Mouse (Mus musculus) C2C12 (cell line): ENCODE results near the gene Akap6.

Source experiments
- CTCF ChIP-seq: IDR thresholded peaks from one replicate; pipeline ENCODE4 v1.5.1; 2011; ENCODE audit not compliant: control insufficient read depth, insufficient read depth, insufficient read length
- FOSL1 ChIP-seq: IDR thresholded peaks from one replicate; pipeline ENCODE4 v1.8.0; 2011; ENCODE audit warnings: mild to moderate bottlenecking, low read length; ENCODE audit not compliant: poor library complexity, insufficient read depth, severe bottlenecking
- MAX ChIP-seq: IDR thresholded peaks from one replicate; pipeline ENCODE4 v1.6.1; 2011; ENCODE audit warnings: mild to moderate bottlenecking, control low read depth
- MYOG ChIP-seq: IDR thresholded peaks from one replicate; pipeline ENCODE4 v1.6.1; 2011; ENCODE audit not compliant: control insufficient read depth, insufficient read length; ENCODE audit errors: extremely low read depth
- USF1 ChIP-seq: IDR thresholded peaks from one replicate; pipeline ENCODE4 v1.6.1; 2011; ENCODE audit warnings: low read depth, mild to moderate bottlenecking, control low read depth, moderate library complexity

DNA sequence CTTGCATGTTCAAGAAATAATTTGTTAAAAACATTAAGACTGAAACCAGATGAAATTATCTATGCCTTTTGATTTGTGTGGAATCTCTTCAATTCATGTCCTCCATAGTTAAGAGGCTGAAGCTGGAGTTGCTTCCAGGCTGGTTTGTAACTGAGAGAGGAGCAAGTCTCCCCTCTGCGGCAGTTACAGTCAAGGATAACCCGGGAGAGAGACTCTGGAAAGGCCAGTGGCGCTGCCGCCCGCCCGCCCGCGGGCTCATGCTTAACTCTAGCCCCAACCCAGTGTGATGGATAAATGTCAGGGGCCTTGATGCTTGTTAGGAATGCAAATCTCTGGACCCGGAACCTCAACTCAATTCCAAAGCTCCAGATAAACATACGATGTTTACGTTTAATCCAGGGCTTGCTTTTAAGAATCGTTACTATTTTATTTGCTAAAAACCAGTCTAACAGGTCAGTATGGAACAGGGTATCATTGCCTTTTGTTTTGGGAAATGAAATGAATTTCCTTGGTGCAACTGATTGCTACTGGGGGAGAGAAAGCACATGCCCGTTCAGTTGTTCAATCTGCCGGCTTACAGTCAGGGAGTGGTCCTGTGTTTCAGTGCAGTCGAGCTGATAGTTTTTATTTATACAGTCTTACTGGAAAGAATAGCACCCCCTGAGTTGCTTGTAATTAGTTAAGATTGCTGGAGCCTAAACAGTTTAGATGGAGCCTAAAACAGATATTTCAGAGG is 946 bp downstream of the Akap6 start:
- TF ChIP-seq CTCF (no peak), USF1 (no peak), MYOG (no peak), FOSL1 (no peak), MAX (no peak)
